In the genomic region with DNA sequence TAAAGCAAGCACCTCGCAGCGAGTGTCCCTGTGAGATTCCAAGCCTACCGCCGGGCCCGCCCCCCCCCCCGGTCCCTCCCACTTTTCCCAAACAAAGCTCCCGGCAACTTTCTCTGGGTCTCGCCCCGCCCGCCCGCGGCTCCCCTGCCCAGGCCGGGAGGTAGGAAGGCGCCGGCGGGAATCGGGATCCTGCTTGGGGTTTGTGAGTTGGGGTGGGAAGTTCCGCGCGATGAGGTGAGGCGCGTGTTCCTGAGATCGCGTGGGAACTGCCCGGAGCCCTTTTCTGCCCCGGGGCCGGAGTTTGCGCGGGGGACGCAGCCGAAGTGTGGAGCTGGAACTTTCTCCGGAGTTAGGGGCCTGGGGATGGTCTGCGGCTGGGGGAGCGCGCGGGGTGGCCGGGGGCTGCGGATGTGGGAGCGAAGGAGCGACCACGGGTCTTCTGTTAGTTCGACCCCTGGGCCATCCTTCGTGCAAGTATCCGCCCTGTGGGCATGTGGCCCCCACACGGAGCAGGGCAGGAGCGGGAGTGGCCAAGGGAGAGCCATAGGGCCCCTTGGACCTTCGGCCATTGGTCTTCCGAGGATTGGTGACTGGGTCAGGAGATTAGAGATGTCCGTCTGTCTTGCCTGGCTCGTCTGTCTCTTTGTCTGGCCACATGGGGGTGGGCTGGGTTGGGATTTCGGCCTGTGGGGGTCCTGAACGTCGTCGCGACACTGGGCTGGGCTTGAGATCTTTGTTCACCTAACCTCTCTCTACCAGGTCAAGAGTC, we compare ENCODE assay signal across 8 mouse cellular contexts. TPM values are rescaled to one million over a fixed set of nuclear protein-coding genes. Genes with fewer than 3 reads are reported as not detected.
DNase-seq lines count a peak whose midpoint lies in the region; ATAC-seq and TF ChIP-seq lines count a peak whose summit lies in the region.

Tead2 (plus strand) TSS at position 81 of the 769 bp plus-strand sequence.

- peaks cover 4% of the 10 kb centered on the region for H3K4me1 ChIP-seq in forebrain, embryonic 11.5 days (replicated peaks; ENCODE audit: control insufficient read depth, insufficient read depth, low read length)
- H3K4me1 ChIP-seq in hindbrain, embryonic 15.5 days (replicated peaks), result peaks cover 26% of the 10 kb centered on the region
- peaks cover 32% of the 10 kb centered on the region for H3K4me1 ChIP-seq in liver, postnatal 0 days (ENCODE audit: insufficient read depth)

- no peak for TF ChIP-seq CTCF in liver, postnatal 0 days (IDR thresholded peaks at IDR 0.05; ENCODE audit: low read depth)

- no peak for TF ChIP-seq EP300 in liver, postnatal 0 days (IDR thresholded peaks at IDR 0.05; ENCODE audit: low read depth)

- peak within 1 kb of the TSS; percentile 82 for H3K4me3 ChIP-seq in forebrain, embryonic 11.5 days (ENCODE audit: low read depth, low read length)
- peak within 1 kb of the TSS; percentile 46 for H3K4me3 ChIP-seq in hindbrain, embryonic 15.5 days
- peak within 1 kb of the TSS; percentile 52 for H3K4me3 ChIP-seq in liver, postnatal 0 days (ENCODE audit: low read depth, low read length)

- peak within 1 kb of the TSS; percentile 100 for H3K9ac ChIP-seq in forebrain, embryonic 11.5 days (ENCODE audit: low read length)
- H3K9ac ChIP-seq in hindbrain, embryonic 15.5 days, result peak within 1 kb of the TSS; percentile 55
- H3K9ac ChIP-seq in liver, postnatal 0 days (replicated peaks), result peak within 1 kb of the TSS; percentile 66

- H3K9me3 ChIP-seq in forebrain, embryonic 11.5 days (ENCODE audit: control insufficient read depth, low read length), result no peaks in the 10 kb centered on the region
- no peaks in the 10 kb centered on the region for H3K9me3 ChIP-seq in hindbrain, embryonic 15.5 days
- H3K9me3 ChIP-seq in liver, postnatal 0 days (ENCODE audit: low read length), result no peaks in the 10 kb centered on the region

- peak within 1 kb of the TSS; percentile 89 for H3K4me2 ChIP-seq in forebrain, embryonic 11.5 days (ENCODE audit: low read depth, low read length, severe bottlenecking)
- peak within 1 kb of the TSS; percentile 70 for H3K4me2 ChIP-seq in hindbrain, embryonic 15.5 days
- peak within 1 kb of the TSS; percentile 79 for H3K4me2 ChIP-seq in liver, postnatal 0 days (ENCODE audit: low read depth, low read length)

- DNase-seq in urinary bladder, postnatal 14 days (ENCODE audit: low spot score), result peak; percentile 44
- DNase-seq in urinary bladder, adult 18-20 months (ENCODE audit: low spot score in 2 of 2), result no peak
- DNase-seq in forebrain, embryonic 11.5 days (ENCODE audit: low spot score), result peak; percentile 91
- DNase-seq in liver, postnatal 0 days, result peak; percentile 68
- peak; percentile 57 for DNase-seq in ovary, postnatal 10 days (ENCODE audit: low spot score)
- no peak for DNase-seq in frontal cortex, postnatal 36 days (ENCODE audit: low spot score in 2 of 2)

- H3K27ac ChIP-seq in forebrain, embryonic 11.5 days (ENCODE audit: low read depth, low read length), result peak within 1 kb of the TSS; percentile 97
- H3K27ac ChIP-seq in hindbrain, embryonic 15.5 days (replicated peaks), result peak within 1 kb of the TSS; percentile 86
- peak within 1 kb of the TSS; percentile 42; the same call in 1 of the 2 replicates for H3K27ac ChIP-seq in liver, postnatal 0 days (ENCODE audit: low read depth)

- WGBS in forebrain, embryonic 11.5 days, result under 1% methylated on average over 53 of the region's 55 CpGs
- WGBS in hindbrain, embryonic 15.5 days, result under 1% methylated on average over 55 of the region's 55 CpGs
- WGBS in liver, postnatal 0 days (ENCODE audit: insufficient replicate concordance), result 3% methylated on average over 54 of the region's 55 CpGs

- H3K36me3 ChIP-seq in forebrain, embryonic 11.5 days (ENCODE audit: control insufficient read depth, insufficient read depth, low read length), result peaks cover 15% of the 10 kb centered on the region
- no peaks in the 10 kb centered on the region for H3K36me3 ChIP-seq in hindbrain, embryonic 15.5 days
- peaks cover 3% of the 10 kb centered on the region; the same call in 1 of the 2 replicates for H3K36me3 ChIP-seq in liver, postnatal 0 days (replicated peaks; ENCODE audit: insufficient read depth, low read length)

- peak; percentile 63 for ATAC-seq in forebrain, embryonic 11.5 days (replicated peaks; ENCODE audit: low FRiP score)
- ATAC-seq in hindbrain, embryonic 15.5 days (ENCODE audit: low FRiP score, low read depth), result peak; percentile 63
- ATAC-seq in liver, postnatal 0 days, result peak; percentile 47
- ATAC-seq in megakaryocyte progenitor cell, adult 5-6 weeks (replicated peaks; ENCODE audit: poor library complexity), result no peak

- H3K27me3 ChIP-seq in forebrain, embryonic 11.5 days (ENCODE audit: control insufficient read depth, insufficient read depth, low read length), result peaks cover 11% of the 10 kb centered on the region
- peaks cover 10% of the 10 kb centered on the region for H3K27me3 ChIP-seq in hindbrain, embryonic 15.5 days
- peaks cover 9% of the 10 kb centered on the region; the same call in 1 of the 2 replicates for H3K27me3 ChIP-seq in liver, postnatal 0 days (ENCODE audit: insufficient read depth, low read length)

RNA-seq across cellular contexts. Expression of gene Tead2, which starts in this region (rescaled TPM):
- 297 and 318 TPM in 2 replicates for polyA plus RNA-seq in forebrain, embryonic 11.5 days (2014; fragmentation: Nextera tagmentation; extraction: Ambion mirVana)
- 54.2 and 69.9 TPM in 2 replicates for polyA plus RNA-seq in hindbrain, embryonic 15.5 days (2015; fragmentation: Nextera tagmentation; extraction: Ambion mirVana)
- polyA plus RNA-seq in liver, postnatal 0 days (2015; fragmentation: Nextera tagmentation; extraction: Ambion mirVana), result 15.5 and 20.2 TPM in 2 replicates
- 2.2 TPM in 1 of 2 replicates, not detected in the other for total RNA-seq in megakaryocyte progenitor cell, adult 5-6 weeks (2015)
- 0.20 TPM in 1 of 2 replicates, not detected in the other for total RNA-seq in megakaryocyte progenitor cell, adult 5-6 weeks (2017)

Comparison
In these comparisons a context has a peak if more than half of its experiments do, and no peak if none do; other contexts are left out.
1. DNase-seq: peak in urinary bladder, postnatal 14 days (single experiment), forebrain, embryonic 11.5 days (single experiment), liver, postnatal 0 days (single experiment) and ovary, postnatal 10 days (single experiment); none in urinary bladder, adult 18-20 months (0 of 2) and frontal cortex, postnatal 36 days (0 of 2).
2. H3K27ac ChIP-seq: peak in every context shown above with its lines; median percentile 97 in forebrain, embryonic 11.5 days; 86 in hindbrain, embryonic 15.5 days; 42 in liver, postnatal 0 days.
3. Peak in every context shown above with its lines, with median percentiles within 50 percentile points of each other: H3K4me2 ChIP-seq, H3K4me3 ChIP-seq and H3K9ac ChIP-seq.